Mouse (Mus musculus) CH12.LX (cell line): ENCODE measurements at regions not wholly inside any gene's neighbourhood (a gene's known extent, or its start where the extent isn't known, plus 50 kb on each side); places are given as distances from the start of the nearest gene placed in this dataset.

Source experiments
- DNase-seq: peaks from one replicate; pipeline ENCODE4 v3.0.0-alpha.2; 2013; ENCODE audit errors: extremely low read depth
- H3K27ac ChIP-seq: 2 replicates; pipeline ENCODE4 v1.5.1; 2012; ENCODE audit warnings: low read depth, mild to moderate bottlenecking, control low read depth, moderate library complexity; ENCODE audit not compliant: insufficient read depth
- H3K27me3 ChIP-seq: replicated peaks from 2 replicates; pipeline ENCODE3; 2012; ENCODE audit warnings: inconsistent platforms
- H3K36me3 ChIP-seq, 2 experiments: replicated peaks in 1 of 2; 2 replicates each; pipeline versions ENCODE3 to v1.6.1; 2012; ENCODE audit warnings: inconsistent platforms in 1 of 2, low read length in 1 of 2, mild to moderate bottlenecking in 1 of 2, mixed read lengths in 1 of 2, moderate library complexity in 1 of 2; ENCODE audit not compliant: control insufficient read depth in 1 of 2, insufficient read depth in 1 of 2
- H3K4me1 ChIP-seq, 2 experiments: 2 replicates each; pipeline ENCODE4 v1.6.1; 2012; ENCODE audit warnings: inconsistent platforms in 1 of 2, moderate library complexity in 1 of 2; ENCODE audit not compliant: insufficient read depth in 2 of 2, control insufficient read depth in 1 of 2
- H3K4me2 ChIP-seq: 2 replicates; pipeline ENCODE4 v1.6.1; 2012; ENCODE audit warnings: low read depth, mild to moderate bottlenecking, control low read depth; ENCODE audit not compliant: poor library complexity, insufficient read depth, severe bottlenecking
- H3K4me3 ChIP-seq, 3 experiments: fragments of 150-350 bp in 1 of 3; sonication (generic) in 1 of 3; replicated peaks in 1 of 3; 2 replicates each; pipeline versions ENCODE3 to v1.5.1; 2011 to 2012; ENCODE audit warnings: low read depth in 2 of 3, low read length in 2 of 3, mild to moderate bottlenecking in 2 of 3, moderate library complexity in 2 of 3, control low read depth in 1 of 3, improper control_type of control experiment in 1 of 3, inconsistent platforms in 1 of 3, mixed read lengths in 1 of 3; ENCODE audit not compliant: poor library complexity in 1 of 3
- H3K79me2 ChIP-seq: replicated peaks from 2 replicates; pipeline ENCODE4 v1.6.1; 2012; ENCODE audit warnings: mild to moderate bottlenecking, moderate library complexity; ENCODE audit not compliant: control insufficient read depth, poor library complexity, insufficient read depth, severe bottlenecking; ENCODE audit errors: extremely low read depth
- H3K9ac ChIP-seq: 2 replicates; pipeline ENCODE4 v1.6.1; 2012; ENCODE audit warnings: low read depth, mild to moderate bottlenecking, control low read depth, moderate library complexity; ENCODE audit not compliant: insufficient read depth
- H3K9me3 ChIP-seq: replicated peaks from 2 replicates; pipeline ENCODE3; 2012; ENCODE audit warnings: low read length, inconsistent platforms, mixed read lengths
- BHLHE40 ChIP-seq: IDR thresholded peaks from 2 replicates; pipeline ENCODE4 v1.6.1; 2011; ENCODE audit warnings: mild to moderate bottlenecking, low read depth, low read length, improper control_type of control experiment
- EP300 ChIP-seq: IDR thresholded peaks from 2 replicates; pipeline ENCODE4 v1.6.1; 2011; ENCODE audit warnings: low read length, improper control_type of control experiment
- ETS1 ChIP-seq: conservative IDR thresholded peaks from 2 replicates; pipeline ENCODE4 v1.6.1; 2012; ENCODE audit warnings: low read depth, mild to moderate bottlenecking, inconsistent platforms, low read length, improper control_type of control experiment, moderate library complexity
- GABPA ChIP-seq: IDR thresholded peaks from 2 replicates; pipeline ENCODE4 v1.6.1; 2012; ENCODE audit warnings: low read depth, low read length, improper control_type of control experiment, inconsistent platforms; ENCODE audit not compliant: insufficient replicate concordance
- HCFC1 ChIP-seq: IDR thresholded peaks from 2 replicates; pipeline ENCODE4 v1.6.1; 2012; ENCODE audit warnings: low read depth, mild to moderate bottlenecking, inconsistent platforms, low read length, improper control_type of control experiment
- MAZ ChIP-seq: IDR thresholded peaks from 2 replicates; pipeline ENCODE4 v1.6.1; 2012; ENCODE audit warnings: low read depth, mild to moderate bottlenecking, inconsistent platforms, low read length, improper control_type of control experiment, moderate library complexity
- PAX5 ChIP-seq: IDR thresholded peaks from 2 replicates; pipeline ENCODE4 v1.6.1; 2012; ENCODE audit warnings: low read length, inconsistent platforms, mixed read lengths
- POLR2AphosphoS2 ChIP-seq: IDR thresholded peaks from 2 replicates; pipeline ENCODE4 v1.6.1; 2011; ENCODE audit warnings: low read depth, low read length, improper control_type of control experiment
- RAD21 ChIP-seq: IDR thresholded peaks from 2 replicates; pipeline ENCODE4 v1.6.1; 2011; ENCODE audit warnings: low read depth, mild to moderate bottlenecking, low read length, improper control_type of control experiment, moderate library complexity
- TBP ChIP-seq: conservative IDR thresholded peaks from 2 replicates; pipeline ENCODE4 v1.6.1; 2011; ENCODE audit warnings: low read depth, low read length, improper control_type of control experiment
- TCF12 ChIP-seq: IDR thresholded peaks from 2 replicates; pipeline ENCODE4 v1.6.1; 2014; ENCODE audit warnings: low read depth, mild to moderate bottlenecking, inconsistent platforms, low read length, improper control_type of control experiment
- USF2 ChIP-seq: conservative IDR thresholded peaks from 2 replicates; pipeline ENCODE4 v1.6.1; 2011; ENCODE audit warnings: low read depth, low read length, improper control_type of control experiment
- ZC3H11A ChIP-seq: IDR thresholded peaks from 2 replicates; pipeline ENCODE4 v1.6.1; 2012; ENCODE audit warnings: low read depth, mild to moderate bottlenecking, inconsistent platforms, low read length, improper control_type of control experiment
- ZNF384 ChIP-seq: IDR thresholded peaks from 2 replicates; pipeline ENCODE4 v1.6.1; 2012; ENCODE audit warnings: low read depth, low read length, improper control_type of control experiment, inconsistent platforms
- dilution Hi-C: fragments of 300-500 bp; cut with MboI; formaldehyde crosslinking; loops from 2 replicates; pipeline ENCODE4 v1.14.3; 2020; ENCODE audit warnings: low sequenced_read_pairs; ENCODE audit not compliant: extremely low pct_unique_long_range_greater_than_20kb, extremely low pct_ligation_motif_present
- in situ Hi-C: fragments of 300-500 bp; cut with MboI; formaldehyde crosslinking; loops from 3 replicates; pipeline ENCODE4 v1.14.3; 2019; ENCODE audit warnings: low sequenced_read_pairs, low pct_ligation_motif_present, low pct_unique_long_range_greater_than_20kb, mixed read lengths

DNA sequence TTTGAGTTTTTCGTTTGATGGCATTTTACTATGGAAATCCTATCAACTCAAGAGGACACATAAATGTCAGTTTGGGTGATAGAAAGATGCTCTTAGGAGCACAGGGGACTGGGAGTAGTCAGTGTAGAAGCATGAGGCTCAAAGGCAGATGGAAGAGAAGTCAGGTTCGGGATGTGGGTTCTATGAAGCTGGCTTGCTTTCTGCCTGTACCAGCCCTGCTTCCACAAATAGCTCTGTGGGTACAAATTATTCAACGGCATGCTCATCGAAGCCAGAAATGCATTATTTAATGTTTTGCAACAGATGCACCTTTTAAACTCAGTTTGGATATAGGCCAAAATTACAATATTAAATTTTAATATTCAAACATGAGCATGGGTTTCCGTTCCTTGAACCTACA, 99.3 kb downstream of the Fam84b start:
- Histone ChIP-seq H3K79me2 (no peaks in the 10 kb centered on the region), H3K27me3 (no peaks in the 10 kb centered on the region), H3K4me2 (no peak overlapping the region), H3K4me1 (no peaks in the 10 kb centered on the region), H3K9me3 (no peaks in the 10 kb centered on the region), H3K4me3 (no peak overlapping the region), H3K36me3 (no peaks in the 10 kb centered on the region), H3K9ac (no peak overlapping the region), H3K27ac (no peak overlapping the region)
- in situ Hi-C loops (no loop called here), dilution Hi-C loops (no loop called here)
- no peak for DNase-seq
- TF ChIP-seq TBP (no peak), RAD21 (no peak), EP300 (no peak), PAX5 (no peak), ZNF384 (no peak)

DNA sequence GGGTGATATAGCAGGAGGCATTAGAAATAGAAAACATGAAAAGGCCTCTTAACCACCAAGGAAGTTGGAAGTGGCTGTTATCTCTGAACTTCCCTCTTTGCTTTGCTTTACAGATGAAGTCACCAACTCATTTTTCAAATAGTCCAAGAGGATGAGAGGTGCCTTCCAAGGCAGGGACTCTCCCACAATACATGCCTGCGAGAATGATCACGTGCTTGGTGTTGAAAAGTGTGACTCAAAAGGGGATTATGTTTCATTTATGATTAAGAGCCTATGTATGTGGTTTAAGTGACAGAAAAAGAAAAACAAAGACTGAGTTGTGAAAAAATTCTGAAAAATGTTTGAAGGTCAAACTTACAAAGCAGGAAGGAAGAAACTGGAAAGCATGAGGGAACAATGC, 114.0 kb downstream of the Fam84b start:
- no peaks in the 10 kb centered on the region for H3K79me2 ChIP-seq
- dilution Hi-C loops (no loop called here), in situ Hi-C loops (no loop called here)
- H3K27ac ChIP-seq: no peak overlapping the region
- H3K4me3 ChIP-seq: no peak overlapping the region
- H3K4me1 ChIP-seq: peaks cover 2 to 4% of the 10 kb centered on the region in 2 experiments; a peak in 2 of 4 replicates
- H3K27me3 ChIP-seq: no peaks in the 10 kb centered on the region
- H3K36me3 ChIP-seq: no peaks in the 10 kb centered on the region
- no peaks in the 10 kb centered on the region for H3K9me3 ChIP-seq
- H3K9ac ChIP-seq: no peak overlapping the region
- TF ChIP-seq POLR2AphosphoS2 (no peak), BHLHE40 (peak; percentile 41), RAD21 (no peak)
- DNase-seq: no peak
- no peak overlapping the region for H3K4me2 ChIP-seq

DNA sequence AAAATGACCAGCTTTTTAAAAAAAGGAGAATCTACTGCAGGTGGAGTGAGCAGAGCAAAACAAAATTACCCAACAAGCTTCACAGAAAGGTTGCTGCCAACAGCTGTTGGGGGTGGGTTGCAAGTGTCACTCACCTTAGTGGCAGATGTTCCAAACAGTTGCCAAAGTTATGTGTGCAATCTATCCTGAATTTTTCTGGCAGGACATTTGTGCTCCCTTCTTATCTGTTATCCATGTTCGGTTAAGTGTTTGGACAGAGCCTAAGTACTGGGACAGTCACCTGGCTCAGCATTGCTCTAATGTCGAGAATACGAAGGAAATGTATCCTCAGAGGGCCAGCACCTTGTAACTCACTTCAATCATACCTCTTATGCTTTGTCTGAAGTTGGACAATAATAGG, 115.3 kb downstream of the Fam84b start:
- no peaks in the 10 kb centered on the region for H3K27me3 ChIP-seq
- no peak overlapping the region for H3K9ac ChIP-seq
- no peaks in the 10 kb centered on the region for H3K79me2 ChIP-seq
- H3K4me1 ChIP-seq: peaks cover 2 to 4% of the 10 kb centered on the region in 2 experiments; a peak in 2 of 4 replicates
- in situ Hi-C loops: no loop called here
- H3K27ac ChIP-seq: no peak overlapping the region
- H3K36me3 ChIP-seq: no peaks in the 10 kb centered on the region
- no peaks in the 10 kb centered on the region for H3K9me3 ChIP-seq
- TF ChIP-seq GABPA (no peak), TCF12 (no peak), ETS1 (no peak), ZC3H11A (no peak), MAZ (no peak), USF2 (no peak), HCFC1 (no peak)
- TF ChIP-seq, all 38 proteins: peak for 0
- DNase-seq: no peak
- H3K4me2 ChIP-seq: no peak overlapping the region
- no peak overlapping the region for H3K4me3 ChIP-seq
- dilution Hi-C loops: no loop called here
